Mouse (Mus musculus) myocyte (in vitro differentiated cells): Measurements from ENCODE around the gene Ubl4a.

Source experiments
- CEBPB ChIP-seq: IDR thresholded peaks from 2 replicates; pipeline ENCODE4 v1.6.1; 2011; ENCODE audit warnings: mild to moderate bottlenecking, moderate library complexity; ENCODE audit not compliant: poor library complexity, insufficient read depth, severe bottlenecking
- MAX ChIP-seq: IDR thresholded peaks from one replicate; pipeline ENCODE4 v1.6.1; 2011; ENCODE audit warnings: low read depth, mild to moderate bottlenecking, control low read depth
- MYOD1 ChIP-seq, 3 experiments: IDR thresholded peaks; one replicate each; pipeline ENCODE4 v1.6.1; 2011; ENCODE audit warnings: control low read depth in 2 of 3, low read depth in 2 of 3, mild to moderate bottlenecking in 2 of 3, moderate library complexity in 1 of 3; ENCODE audit not compliant: insufficient read length in 2 of 3, control insufficient read depth in 1 of 3
- MYOG ChIP-seq, 3 experiments: IDR thresholded peaks; one replicate each; pipeline ENCODE4 v1.6.1; 2011; ENCODE audit warnings: control low read depth in 2 of 3, low read depth in 2 of 3, mild to moderate bottlenecking in 2 of 3; ENCODE audit not compliant: insufficient read length in 2 of 3, control insufficient read depth in 1 of 3, insufficient read depth in 1 of 3
- POLR2A ChIP-seq: IDR thresholded peaks from one replicate; pipeline ENCODE4 v1.6.1; 2011; ENCODE audit warnings: low read depth, mild to moderate bottlenecking, control low read depth, moderate library complexity; ENCODE audit not compliant: insufficient read length
- POLR2AphosphoS2 ChIP-seq: IDR thresholded peaks from one replicate; pipeline ENCODE4 v1.6.1; 2011; ENCODE audit warnings: low read depth, control low read depth; ENCODE audit not compliant: insufficient read length
- REST ChIP-seq: IDR thresholded peaks from one replicate; pipeline ENCODE4 v1.6.1; 2011; ENCODE audit warnings: mild to moderate bottlenecking, control low read depth, moderate library complexity; ENCODE audit not compliant: insufficient read depth, insufficient read length
- SRF ChIP-seq: IDR thresholded peaks from one replicate; pipeline ENCODE4 v1.6.1; 2011; ENCODE audit warnings: low read depth; ENCODE audit not compliant: control insufficient read depth, insufficient read length
- TCF12 ChIP-seq: IDR thresholded peaks from one replicate; pipeline ENCODE4 v1.6.1; 2011; ENCODE audit warnings: mild to moderate bottlenecking, control low read depth; ENCODE audit not compliant: poor library complexity, insufficient read depth, severe bottlenecking
- TCF3 ChIP-seq: IDR thresholded peaks from one replicate; pipeline ENCODE4 v1.6.1; 2011; ENCODE audit warnings: low read depth, control low read depth; ENCODE audit not compliant: insufficient read length
- USF1 ChIP-seq: IDR thresholded peaks from one replicate; pipeline ENCODE4 v1.6.1; 2011; ENCODE audit warnings: low read depth, mild to moderate bottlenecking, control low read depth, moderate library complexity

- no peak for TF ChIP-seq POLR2A
- no peak for TF ChIP-seq TCF12
- no peak for TF ChIP-seq REST
- TF ChIP-seq USF1, result no peak
- no peak for TF ChIP-seq POLR2AphosphoS2
- no peak for TF ChIP-seq MAX
- no peak for TF ChIP-seq MYOD1 (IDR thresholded peaks at IDR 0.05; ENCODE audit: control insufficient read depth in 1 of 3, insufficient read length in 2 of 3, low read depth in 2 of 3)
- no peak for TF ChIP-seq CEBPB
- no peak for TF ChIP-seq TCF3
- TF ChIP-seq SRF, result no peak
- no peak for TF ChIP-seq MYOG (IDR thresholded peaks at IDR 0.05; ENCODE audit: control insufficient read depth in 1 of 3, insufficient read depth in 1 of 3, insufficient read length in 2 of 3, low read depth in 2 of 3)
Observed at GRCm38 (mm10) chrX:74330166-74330930, 42.7 kb downstream of the Ubl4a start.
